Mouse (Mus musculus): ENCODE results near the gene Gm9745. TPM values are rescaled to one million over a fixed set of nuclear protein-coding genes. Genes with fewer than 3 reads are reported as not detected.
"Not testable (repeated sequence)": the region's sequence is repeated elsewhere in the genome, so short reads cannot be mapped to it uniquely, and the experiment has no call there.

Gene Gm9745
- polyA plus RNA-seq, 1 experiment from 2014 or later: not detected

DNA sequence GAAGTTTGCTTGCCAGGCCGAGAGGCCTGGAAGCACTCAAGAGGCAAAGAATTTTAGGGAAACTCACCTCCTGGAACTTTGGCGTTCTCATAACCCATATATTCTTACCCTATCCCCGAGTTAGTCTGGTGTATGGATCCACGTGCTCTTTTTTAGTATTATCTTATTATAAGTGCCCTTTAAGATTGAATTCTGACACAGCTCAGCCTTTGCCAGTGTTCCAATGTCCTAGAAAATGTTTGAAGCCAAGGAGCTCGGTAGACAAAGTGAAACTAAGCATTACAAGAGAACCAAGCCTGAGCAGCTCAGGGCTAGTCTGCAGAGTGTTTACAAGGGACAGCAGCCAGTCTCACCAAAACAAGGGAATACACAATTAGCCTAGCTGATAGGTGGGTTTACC lies 14.2 kb upstream of the Gm9745 start:
- H3K9me3 ChIP-seq (replicated peaks; ENCODE audit: control insufficient read depth, low read length); H3K4me3 ChIP-seq (ENCODE audit: low read depth, low read length); H3K27ac ChIP-seq (ENCODE audit: low read length); H3K36me3 ChIP-seq (ENCODE audit: control insufficient read depth, insufficient read depth); H3K4me1 ChIP-seq (ENCODE audit: control insufficient read depth, low read depth, low read length); H3K4me2 ChIP-seq (ENCODE audit: low read depth, low read length); H3K9ac ChIP-seq (ENCODE audit: low read depth, low read length); H3K27me3 ChIP-seq (ENCODE audit: control insufficient read depth, insufficient read depth, low read depth, low read length); ATAC-seq (ENCODE audit: low read depth): not testable (repeated sequence)
- WGBS (ENCODE audit: insufficient replicate concordance): 47% methylated on average over 5 of the region's 5 CpGs

DNA sequence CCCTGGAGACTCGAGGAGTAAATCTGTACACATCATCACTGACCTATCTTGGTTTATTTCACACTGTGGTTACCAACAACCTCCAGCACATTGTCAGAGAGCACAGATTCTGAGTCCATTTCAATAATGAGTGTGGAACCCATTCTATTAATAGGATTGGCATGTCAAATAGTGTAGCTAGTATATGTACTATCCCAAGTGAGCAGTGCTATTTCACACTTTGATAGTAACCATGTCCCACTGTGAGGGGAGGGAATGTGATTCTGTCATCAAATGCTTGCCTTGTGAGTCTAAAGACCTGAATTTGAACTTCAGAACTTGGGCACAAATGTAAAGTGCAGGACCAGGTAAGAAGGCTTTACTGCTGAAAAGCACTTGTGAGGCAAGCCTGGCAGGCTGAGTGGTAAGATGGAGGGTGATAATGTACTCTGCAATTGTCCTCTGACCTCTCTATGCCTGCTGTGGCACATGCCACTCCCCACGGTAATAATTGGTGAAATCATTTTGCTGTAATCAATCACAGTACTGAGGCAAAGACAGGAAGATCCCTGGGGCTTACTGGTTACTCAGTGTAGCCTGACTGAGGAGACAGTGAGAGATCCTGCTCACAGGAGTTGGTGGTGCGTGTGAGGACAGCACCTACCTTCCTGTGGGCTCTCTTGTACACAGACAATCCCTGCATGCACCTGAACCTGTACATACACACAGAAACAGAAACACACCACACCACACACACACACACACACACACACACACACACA lies 13.3 kb upstream of the Gm9745 start:
- not testable (repeated sequence) for H3K27ac ChIP-seq (ENCODE audit: low read length); H3K36me3 ChIP-seq (ENCODE audit: control insufficient read depth, insufficient read depth); H3K27me3 ChIP-seq (ENCODE audit: control insufficient read depth, insufficient read depth, low read depth, low read length); H3K4me1 ChIP-seq (ENCODE audit: control insufficient read depth, low read depth, low read length); H3K9me3 ChIP-seq (replicated peaks; ENCODE audit: control insufficient read depth, low read length); H3K4me2 ChIP-seq (ENCODE audit: low read depth, low read length); ATAC-seq (ENCODE audit: low read depth); H3K4me3 ChIP-seq (ENCODE audit: low read depth, low read length); H3K9ac ChIP-seq (ENCODE audit: low read depth, low read length)
- WGBS (ENCODE audit: insufficient replicate concordance): 55% methylated on average over 3 of the region's 3 CpGs

DNA sequence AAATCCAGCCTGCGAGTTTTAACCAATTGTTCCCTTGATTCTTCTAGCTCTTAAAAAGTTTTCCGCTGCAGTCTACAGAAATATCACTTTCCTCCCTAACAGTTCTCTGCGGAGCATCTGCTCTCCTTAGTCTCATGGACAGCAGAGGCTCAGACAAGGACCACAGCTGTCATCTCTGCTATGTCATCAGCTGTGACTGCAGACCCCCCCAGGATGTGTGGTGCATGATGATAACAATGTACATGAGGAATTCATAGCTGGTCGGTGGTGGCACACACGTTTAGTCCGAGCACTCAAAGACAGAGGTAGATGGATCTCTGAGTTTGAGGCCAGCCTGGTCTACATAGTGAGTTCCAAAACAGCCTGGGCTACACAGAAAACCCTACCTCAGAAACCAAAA lies 11.5 kb upstream of the Gm9745 start:
- not testable (repeated sequence) for H3K9ac ChIP-seq (ENCODE audit: low read depth, low read length); H3K4me2 ChIP-seq (ENCODE audit: low read depth, low read length); H3K36me3 ChIP-seq (ENCODE audit: control insufficient read depth, insufficient read depth); H3K27me3 ChIP-seq (ENCODE audit: control insufficient read depth, insufficient read depth, low read depth, low read length); H3K27ac ChIP-seq (ENCODE audit: low read length); H3K4me1 ChIP-seq (ENCODE audit: control insufficient read depth, low read depth, low read length); H3K9me3 ChIP-seq (replicated peaks; ENCODE audit: control insufficient read depth, low read length); H3K4me3 ChIP-seq (ENCODE audit: low read depth, low read length)
- 14% methylated on average over 5 of the region's 6 CpGs for WGBS (ENCODE audit: insufficient replicate concordance)
- peak; percentile 86 for ATAC-seq (ENCODE audit: low read depth)

DNA sequence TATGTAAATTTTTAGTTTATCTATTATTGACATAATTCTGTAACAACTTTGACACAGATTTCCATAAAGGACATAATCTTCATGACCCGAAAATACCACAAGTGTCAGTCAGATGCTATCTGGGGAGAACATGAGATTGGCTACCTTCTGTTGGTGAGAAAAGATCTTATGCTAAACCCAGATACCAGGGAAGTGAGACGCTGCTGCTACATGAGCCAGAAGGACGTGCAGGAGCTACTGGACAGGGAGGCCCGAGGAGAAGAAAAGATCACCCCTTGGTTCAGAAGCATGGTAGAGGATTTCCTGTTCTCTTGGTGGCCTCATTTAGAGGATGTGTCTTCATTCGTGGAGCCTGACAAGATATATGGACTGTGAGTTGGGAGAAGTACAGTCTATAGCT lies 11.0 kb upstream of the Gm9745 start:
- H3K9ac ChIP-seq (ENCODE audit: low read depth, low read length); H3K4me2 ChIP-seq (ENCODE audit: low read depth, low read length); H3K36me3 ChIP-seq (ENCODE audit: control insufficient read depth, insufficient read depth); H3K4me1 ChIP-seq (ENCODE audit: control insufficient read depth, low read depth, low read length); H3K9me3 ChIP-seq (replicated peaks; ENCODE audit: control insufficient read depth, low read length); H3K4me3 ChIP-seq (ENCODE audit: low read depth, low read length); H3K27me3 ChIP-seq (ENCODE audit: control insufficient read depth, insufficient read depth, low read depth, low read length); H3K27ac ChIP-seq (ENCODE audit: low read length): not testable (repeated sequence)
- no CpG with 5 or more reads among the region's 5 CpGs for WGBS (ENCODE audit: insufficient replicate concordance)
- peak; percentile 30; the same call in 1 of the 2 replicates for ATAC-seq (ENCODE audit: low read depth)

DNA sequence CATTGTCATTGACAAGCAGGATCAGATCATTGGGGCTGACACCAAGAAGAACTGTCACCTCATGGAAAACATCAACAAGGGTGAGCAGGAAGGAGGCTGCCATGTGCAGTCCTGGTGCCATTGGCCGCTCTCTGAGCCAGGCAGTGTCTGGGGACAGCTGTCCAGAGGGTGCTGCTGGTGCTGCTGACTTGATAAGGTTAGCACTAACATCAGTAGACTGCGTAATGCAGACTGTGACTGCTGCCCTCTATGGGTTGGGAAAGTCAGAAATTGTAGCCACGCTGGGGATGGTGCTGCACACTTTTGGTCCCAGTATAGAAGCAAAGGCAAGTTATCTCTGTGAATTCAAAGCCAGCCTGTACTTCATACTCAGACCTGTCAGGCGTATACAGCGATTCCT lies 8.8 kb upstream of the Gm9745 start:
- not testable (repeated sequence) for H3K27me3 ChIP-seq (ENCODE audit: control insufficient read depth, insufficient read depth, low read depth, low read length); H3K36me3 ChIP-seq (ENCODE audit: control insufficient read depth, insufficient read depth); H3K4me1 ChIP-seq (ENCODE audit: control insufficient read depth, low read depth, low read length); H3K27ac ChIP-seq (ENCODE audit: low read length); ATAC-seq (ENCODE audit: low read depth); H3K9ac ChIP-seq (ENCODE audit: low read depth, low read length); H3K9me3 ChIP-seq (replicated peaks; ENCODE audit: control insufficient read depth, low read length); H3K4me3 ChIP-seq (ENCODE audit: low read depth, low read length); H3K4me2 ChIP-seq (ENCODE audit: low read depth, low read length)
- WGBS (ENCODE audit: insufficient replicate concordance): no CpG with 5 or more reads among the region's 5 CpGs

DNA sequence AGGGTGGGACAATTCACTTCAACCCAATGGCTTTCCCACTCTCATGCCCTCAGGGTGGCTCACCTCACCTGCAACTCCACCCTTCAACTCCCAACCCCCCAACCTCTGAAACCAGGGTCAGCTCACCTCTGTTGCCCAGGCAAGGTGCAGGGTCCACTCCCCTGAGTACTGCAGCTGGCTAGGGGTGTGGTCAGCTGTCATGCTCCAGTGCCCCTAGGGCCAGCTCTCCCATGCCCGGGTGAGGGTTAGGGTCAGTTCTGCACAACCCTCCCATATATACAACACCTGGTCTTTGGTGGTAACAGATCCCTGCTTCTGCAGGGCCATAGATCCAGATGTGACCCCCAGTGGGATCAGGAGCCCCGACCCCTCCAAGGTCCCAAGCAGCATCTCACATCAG lies 7.1 kb upstream of the Gm9745 start:
- not testable (repeated sequence) for H3K4me3 ChIP-seq (ENCODE audit: low read depth, low read length); H3K4me1 ChIP-seq (ENCODE audit: control insufficient read depth, low read depth, low read length); ATAC-seq (ENCODE audit: low read depth); H3K4me2 ChIP-seq (ENCODE audit: low read depth, low read length); H3K36me3 ChIP-seq (ENCODE audit: control insufficient read depth, insufficient read depth); H3K27ac ChIP-seq (ENCODE audit: low read length); H3K9ac ChIP-seq (ENCODE audit: low read depth, low read length); H3K27me3 ChIP-seq (ENCODE audit: control insufficient read depth, insufficient read depth, low read depth, low read length); H3K9me3 ChIP-seq (replicated peaks; ENCODE audit: control insufficient read depth, low read length)
- WGBS (ENCODE audit: insufficient replicate concordance): 49% methylated on average over 2 of the region's 2 CpGs

DNA sequence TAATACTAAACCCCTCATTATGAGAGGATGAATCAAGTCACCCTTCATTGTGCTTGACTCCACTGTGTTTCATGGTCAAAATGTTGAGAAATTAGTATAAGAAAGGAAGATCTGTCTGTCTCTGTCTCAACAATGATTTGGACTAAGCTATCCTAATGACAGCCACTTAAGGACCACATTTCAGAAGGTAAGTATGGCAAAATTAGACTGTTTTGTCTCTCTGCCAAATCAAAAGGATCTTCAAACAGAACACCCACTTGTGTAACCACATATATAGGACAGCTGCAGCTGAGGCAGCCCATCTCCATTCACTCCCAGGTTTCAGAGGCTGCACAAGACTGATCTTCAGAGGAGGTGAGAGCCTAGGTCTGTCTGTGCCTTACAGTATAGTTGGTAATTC lies 4.5 kb upstream of the Gm9745 start, which contains the start of gene Idi2:
TSS of gene Idi2 (plus strand) at position 301 of the 400 bp plus-strand sequence.
- not testable (repeated sequence) for H3K27ac ChIP-seq (ENCODE audit: low read length); H3K4me2 ChIP-seq (ENCODE audit: low read depth, low read length); H3K4me1 ChIP-seq (ENCODE audit: control insufficient read depth, low read depth, low read length); ATAC-seq (ENCODE audit: low read depth); H3K4me3 ChIP-seq (ENCODE audit: low read depth, low read length); H3K27me3 ChIP-seq (ENCODE audit: control insufficient read depth, insufficient read depth, low read depth, low read length); H3K9me3 ChIP-seq (replicated peaks; ENCODE audit: control insufficient read depth, low read length); H3K9ac ChIP-seq (ENCODE audit: low read depth, low read length); H3K36me3 ChIP-seq (ENCODE audit: control insufficient read depth, insufficient read depth)

DNA sequence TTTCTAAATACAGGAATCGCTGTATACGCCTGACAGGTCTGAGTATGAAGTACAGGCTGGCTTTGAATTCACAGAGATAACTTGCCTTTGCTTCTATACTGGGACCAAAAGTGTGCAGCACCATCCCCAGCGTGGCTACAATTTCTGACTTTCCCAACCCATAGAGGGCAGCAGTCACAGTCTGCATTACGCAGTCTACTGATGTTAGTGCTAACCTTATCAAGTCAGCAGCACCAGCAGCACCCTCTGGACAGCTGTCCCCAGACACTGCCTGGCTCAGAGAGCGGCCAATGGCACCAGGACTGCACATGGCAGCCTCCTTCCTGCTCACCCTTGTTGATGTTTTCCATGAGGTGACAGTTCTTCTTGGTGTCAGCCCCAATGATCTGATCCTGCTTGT lies 4.2 kb downstream of the Gm9745 start:
- ATAC-seq (ENCODE audit: low read depth): peak; percentile 43; the same call in 1 of the 2 replicates

DNA sequence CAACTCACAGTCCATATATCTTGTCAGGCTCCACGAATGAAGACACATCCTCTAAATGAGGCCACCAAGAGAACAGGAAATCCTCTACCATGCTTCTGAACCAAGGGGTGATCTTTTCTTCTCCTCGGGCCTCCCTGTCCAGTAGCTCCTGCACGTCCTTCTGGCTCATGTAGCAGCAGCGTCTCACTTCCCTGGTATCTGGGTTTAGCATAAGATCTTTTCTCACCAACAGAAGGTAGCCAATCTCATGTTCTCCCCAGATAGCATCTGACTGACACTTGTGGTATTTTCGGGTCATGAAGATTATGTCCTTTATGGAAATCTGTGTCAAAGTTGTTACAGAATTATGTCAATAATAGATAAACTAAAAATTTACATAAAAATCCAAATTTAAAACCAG lies 6.3 kb downstream of the Gm9745 start:
- not testable (repeated sequence) for H3K27me3 ChIP-seq (ENCODE audit: control insufficient read depth, insufficient read depth, low read depth, low read length); H3K27ac ChIP-seq (ENCODE audit: low read length); H3K9me3 ChIP-seq (replicated peaks; ENCODE audit: control insufficient read depth, low read length); H3K36me3 ChIP-seq (ENCODE audit: control insufficient read depth, insufficient read depth); H3K4me2 ChIP-seq (ENCODE audit: low read depth, low read length); H3K9ac ChIP-seq (ENCODE audit: low read depth, low read length); H3K4me1 ChIP-seq (ENCODE audit: control insufficient read depth, low read depth, low read length); H3K4me3 ChIP-seq (ENCODE audit: low read depth, low read length)
- 0 out of 2 replicates have a peak, but pooled peaks have one; percentile 32 for ATAC-seq (ENCODE audit: low read depth)
- 0% methylated on average over 1 of the region's 5 CpGs for WGBS (ENCODE audit: insufficient replicate concordance)

More for the DNA sequence above, 4.2 kb downstream of the Gm9745 start:
- H3K27me3 ChIP-seq (ENCODE audit: control insufficient read depth, insufficient read depth, low read depth, low read length); H3K9me3 ChIP-seq (replicated peaks; ENCODE audit: control insufficient read depth, low read length); H3K9ac ChIP-seq (ENCODE audit: low read depth, low read length); H3K4me3 ChIP-seq (ENCODE audit: low read depth, low read length); H3K27ac ChIP-seq (ENCODE audit: low read length); H3K36me3 ChIP-seq (ENCODE audit: control insufficient read depth, insufficient read depth); H3K4me1 ChIP-seq (ENCODE audit: control insufficient read depth, low read depth, low read length); H3K4me2 ChIP-seq (ENCODE audit: low read depth, low read length): not testable (repeated sequence)
- no CpG with 5 or more reads among the region's 5 CpGs for WGBS (ENCODE audit: insufficient replicate concordance)
